Mouse (Mus musculus) erythroblast, embryonic 14.5 days (primary cell): Measurements from ENCODE around the gene Exoc6b.

Source experiments
- GATA1 ChIP-seq: IDR thresholded peaks from 2 replicates; pipeline ENCODE4 v1.6.1; 2012; ENCODE audit warnings: low read length, inconsistent platforms, mixed read lengths
- TAL1 ChIP-seq: IDR thresholded peaks from 3 replicates; pipeline ENCODE4 v1.6.1; 2012; ENCODE audit warnings: low read length, inconsistent platforms, mixed read lengths

DNA sequence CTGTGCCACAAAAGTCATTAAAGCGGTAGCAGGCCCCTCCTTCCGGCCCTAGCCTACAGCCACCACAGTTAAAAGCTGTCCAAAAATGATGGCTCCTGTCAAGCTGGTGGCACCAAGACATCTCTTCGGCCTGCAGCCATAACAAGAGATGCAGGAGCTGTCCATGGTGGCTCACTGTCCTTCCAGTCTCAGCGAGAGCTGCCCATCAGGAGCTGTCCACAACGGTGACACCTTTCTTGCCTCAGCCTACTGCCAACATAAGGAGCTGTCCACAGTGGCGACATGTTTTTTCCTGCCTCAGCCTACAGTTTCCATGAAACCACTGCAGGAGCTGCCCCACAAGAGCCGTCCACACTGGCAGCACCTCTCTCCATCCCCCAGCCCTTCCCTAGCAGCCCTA lies 395.2 kb downstream of the Exoc6b start:
- TF ChIP-seq TAL1 = no peak
- no peak for TF ChIP-seq GATA1
